Mouse (Mus musculus) heart, adult 2 months (tissue): ENCODE data around the gene Wiz. TPM values are rescaled to one million over a fixed set of nuclear protein-coding genes. Genes with fewer than 3 reads are reported as not detected.
A peak's percentile ranks its signal among the peaks of the same experiment; 100 is the strongest.

Experiments
- DNase-seq, 2 experiments: peaks; one replicate each; pipeline ENCODE4 v3.0.0; 2021
- H3K27ac ChIP-seq: fragments of 200-600 bp; 2 replicates; pipeline ENCODE4 v1.8.1; 2022
- H3K27me3 ChIP-seq: fragments of 200-500 bp; 2 replicates; pipeline ENCODE4 v1.6.1; 2012; ENCODE audit warnings: mild to moderate bottlenecking, low read length, inconsistent platforms, mixed read lengths; ENCODE audit not compliant: control insufficient read depth, insufficient read depth
- H3K36me3 ChIP-seq: fragments of 200-500 bp; 2 replicates; pipeline ENCODE4 v1.6.1; 2012; ENCODE audit warnings: low read length, inconsistent platforms; ENCODE audit not compliant: control insufficient read depth, insufficient read depth
- H3K4me1 ChIP-seq: fragments of 200-500 bp; 2 replicates; pipeline ENCODE4 v1.6.1; 2011; ENCODE audit warnings: low read length; ENCODE audit not compliant: control insufficient read depth, insufficient read depth
- H3K4me3 ChIP-seq: fragments of 200-600 bp; 2 replicates; pipeline ENCODE4 v1.8.1; 2022
- H3K79me2 ChIP-seq: fragments of 200-500 bp; replicated peaks from 2 replicates; pipeline ENCODE4 v1.6.1; 2012; ENCODE audit warnings: mild to moderate bottlenecking, inconsistent platforms, low read length, moderate library complexity, mixed read lengths; ENCODE audit not compliant: control insufficient read depth, insufficient read depth
- H3K9ac ChIP-seq: fragments of 200-500 bp; 2 replicates; pipeline ENCODE4 v1.6.1; 2012; ENCODE audit warnings: low read depth, mild to moderate bottlenecking, control low read depth, inconsistent platforms, low read length, mixed read lengths
- CTCF ChIP-seq: fragments of 200-600 bp; IDR thresholded peaks from 2 replicates; pipeline ENCODE4 v1.8.1; 2022; ENCODE audit warnings: antibody characterized with exemption, mild to moderate bottlenecking, moderate library complexity
- EP300 ChIP-seq: fragments of 200-500 bp; IDR thresholded peaks from 2 replicates; pipeline ENCODE4 v1.6.1; 2011; ENCODE audit warnings: low read depth, low read length, control low read depth; ENCODE audit not compliant: insufficient read depth
- POLR2A ChIP-seq: fragments of 200-500 bp; IDR thresholded peaks from 2 replicates; pipeline ENCODE4 v1.6.1; 2011; ENCODE audit warnings: mild to moderate bottlenecking, low read depth, low read length, control low read depth; ENCODE audit not compliant: insufficient read depth
- WGBS: fragments of 180-500 bp; shearing (Covaris S2); methylation state at CpG from one replicate; pipeline ENCODE4 v1.1.7; 2018; 5-methylcytosine and 5-hydroxymethylcytosine counted together
- intact Hi-C: fragments of 180-260 bp; cut with DNase I; formaldehyde crosslinking; loops from one replicate; pipeline ENCODE4 v1.15.1; 2025
- polyA plus RNA-seq: library from polyadenylated mRNA; depleted of rRNA; stranded (reverse); fragments of >200 nt; gene quantifications from 2 replicates; pipeline ENCODE4 v1.2.3, GENCODE M21; 2012
- total RNA-seq, 2 experiments: library from RNA; stranded (reverse); gene quantifications; 2 replicates each; pipeline ENCODE4 v1.2.3; 2021

Gene Wiz
- total and polyA plus RNA-seq, 3 experiments: 16.0 to 17.2 (median 16.6) TPM

- DNase-seq: no peak
- Histone ChIP-seq H3K4me3 (peak overlapping the region; percentile 88), H3K27ac (peak overlapping the region; percentile 60), H3K36me3 (no peaks in the 10 kb centered on the region; the same call in 1 of the 2 replicates), H3K79me2 (peaks cover 4% of the 10 kb centered on the region; the same call in 1 of the 2 replicates), H3K9ac (peak overlapping the region; percentile 83), H3K4me1 (peaks cover 7% of the 10 kb centered on the region), H3K27me3 (no peaks in the 10 kb centered on the region)
- intact Hi-C loops: loop anchor here (2.0 kb wide), 2 partner anchors 15 to 23 kb away; no protein-coding TSS in a partner anchor
- WGBS: under 1% methylated on average over 42 of the region's 50 CpGs
- TF ChIP-seq EP300 (no peak), CTCF (no peak), POLR2A (no peak)
Measured at GRCm38 (mm10) chr17:32363821-32364301, 25.4 kb downstream of the Wiz start.

- no peak overlapping the region for H3K9ac ChIP-seq
- intact Hi-C loops: loop anchor here (2.0 kb wide), 1 partner anchor 14 kb away; no protein-coding TSS in a partner anchor
- H3K36me3 ChIP-seq: no peaks in the 10 kb centered on the region; the same call in 1 of the 2 replicates
- peak overlapping the region; percentile 88; the same call in 1 of the 2 replicates for H3K4me3 ChIP-seq
- peaks cover 7% of the 10 kb centered on the region for H3K4me1 ChIP-seq
- WGBS: 70% methylated on average over 4 of the region's 4 CpGs
- TF ChIP-seq POLR2A: no peak
- TF ChIP-seq EP300: no peak
- no peak for TF ChIP-seq CTCF
- H3K27me3 ChIP-seq: no peaks in the 10 kb centered on the region
- H3K79me2 ChIP-seq: peaks cover 4% of the 10 kb centered on the region; the same call in 1 of the 2 replicates
- H3K27ac ChIP-seq: no peak overlapping the region
- DNase-seq: no peak
Measured at GRCm38 (mm10) chr17:32362686-32363085, 26.6 kb downstream of the Wiz start.

GRCm38 (mm10) chr17:32359928-32360327 is 29.3 kb downstream of the Wiz start:
- intact Hi-C loops: no loop called here
- Histone ChIP-seq H3K79me2 (peaks cover 4% of the 10 kb centered on the region; the same call in 1 of the 2 replicates), H3K9ac (no peak overlapping the region), H3K36me3 (no peaks in the 10 kb centered on the region; the same call in none of the 2 replicates), H3K4me3 (no peak overlapping the region), H3K27me3 (no peaks in the 10 kb centered on the region), H3K4me1 (peaks cover 7% of the 10 kb centered on the region), H3K27ac (no peak overlapping the region)
- DNase-seq: no peak
- 80% methylated on average over 18 of the region's 18 CpGs for WGBS
- TF ChIP-seq POLR2A: no peak
- TF ChIP-seq EP300: no peak
- TF ChIP-seq CTCF: no peak

GRCm38 (mm10) chr17:32358943-32359340 is 30.3 kb downstream of the Wiz start:
- H3K4me1 ChIP-seq: peaks cover 6% of the 10 kb centered on the region; the same call in 1 of the 2 replicates
- no peaks in the 10 kb centered on the region; the same call in none of the 2 replicates for H3K36me3 ChIP-seq
- no peak overlapping the region for H3K4me3 ChIP-seq
- peaks cover 4% of the 10 kb centered on the region; the same call in 1 of the 2 replicates for H3K79me2 ChIP-seq
- DNase-seq: no peak
- intact Hi-C loops: no loop called here
- H3K27ac ChIP-seq: no peak overlapping the region
- H3K9ac ChIP-seq: no peak overlapping the region
- no peak for TF ChIP-seq CTCF
- TF ChIP-seq POLR2A: no peak
- TF ChIP-seq EP300: no peak
- WGBS: 90% methylated on average over 6 of the region's 6 CpGs
- H3K27me3 ChIP-seq: no peaks in the 10 kb centered on the region

- peaks cover 2% of the 10 kb centered on the region; the same call in 1 of the 2 replicates for H3K79me2 ChIP-seq
- H3K4me1 ChIP-seq: peaks cover 6% of the 10 kb centered on the region; the same call in 1 of the 2 replicates
- H3K9ac ChIP-seq: no peak overlapping the region
- H3K27ac ChIP-seq: no peak overlapping the region
- no peak overlapping the region for H3K4me3 ChIP-seq
- DNase-seq: no peak
- intact Hi-C loops: no loop called here
- no peak for TF ChIP-seq POLR2A
- no peak for TF ChIP-seq CTCF
- no peak for TF ChIP-seq EP300
- no peaks in the 10 kb centered on the region for H3K27me3 ChIP-seq
- 92% methylated on average over 7 of the region's 7 CpGs for WGBS
- H3K36me3 ChIP-seq: no peaks in the 10 kb centered on the region; the same call in none of the 2 replicates
Measured at GRCm38 (mm10) chr17:32358192-32358942, 30.9 kb downstream of the Wiz start.
